Mouse (Mus musculus): ENCODE results near the gene Ncapg2. TPM values are rescaled to one million over a fixed set of nuclear protein-coding genes. Genes with fewer than 3 reads are reported as not detected.

Gene Ncapg2
- total and polyA plus RNA-seq, 2 experiments from 2014 or later = 3.2 to 6.2 TPM

DNA sequence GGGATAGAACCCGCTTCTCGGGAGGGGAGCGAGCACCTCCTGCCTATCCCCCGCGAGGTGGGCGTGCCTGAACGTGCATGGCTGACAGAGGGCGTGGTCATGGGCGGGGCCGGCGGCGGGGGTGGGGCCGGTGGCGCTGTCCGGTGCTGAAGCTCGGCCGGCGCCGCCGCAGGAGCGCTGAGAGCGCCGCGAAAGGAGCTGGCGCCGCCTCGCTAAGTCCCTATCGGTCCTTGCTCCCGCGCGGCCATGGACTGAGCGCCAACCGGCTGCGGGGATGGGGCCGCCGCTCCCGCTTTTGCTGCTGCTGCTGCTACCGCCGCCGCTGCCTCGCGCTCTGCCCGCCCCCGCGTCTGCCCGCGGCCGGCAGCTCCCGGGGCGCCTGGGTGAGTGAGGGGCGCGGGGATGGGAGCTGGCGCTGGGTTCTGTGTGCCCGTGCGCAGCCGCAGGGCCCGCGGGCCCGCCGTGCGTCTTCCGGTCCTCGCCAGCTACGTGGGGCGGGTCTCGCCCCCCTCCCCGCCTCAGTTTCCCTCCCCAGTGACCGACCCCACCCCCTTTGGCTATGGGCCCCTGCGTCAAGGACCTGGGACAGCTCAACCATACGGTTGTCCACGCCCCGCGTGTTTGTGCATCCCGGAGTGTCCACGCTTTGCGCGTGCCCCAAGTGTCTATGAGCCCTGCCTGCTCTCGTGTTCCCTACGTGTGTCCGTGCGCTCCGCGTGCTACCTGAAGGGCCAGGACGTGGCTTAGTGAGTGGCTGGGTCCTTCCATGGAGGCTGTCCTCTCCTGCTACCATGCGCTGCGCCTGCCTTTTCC, 80.6 kb downstream of the Ncapg2 start, which contains the start of gene Ptprn2:
Gene Ptprn2 (plus strand): TSS at position 130 of the 813 bp plus-strand sequence.
- Histone ChIP-seq H3K4me3 (ENCODE audit: low read depth, low read length) (peak within 1 kb of the TSS; percentile 67), H3K4me1 (ENCODE audit: insufficient read depth, low read length) (peaks cover 13% of the 10 kb centered on the region; the same call in 1 of the 2 replicates), H3K27me3 (ENCODE audit: insufficient read depth, low read length) (no peaks in the 10 kb centered on the region), H3K9me3 (ENCODE audit: low read length) (no peaks in the 10 kb centered on the region), H3K27ac (ENCODE audit: low read depth, low read length) (peak within 1 kb of the TSS; percentile 88), H3K36me3 (ENCODE audit: insufficient read depth, low read length) (no peaks in the 10 kb centered on the region), H3K9ac (replicated peaks; ENCODE audit: low read length, poor library complexity, severe bottlenecking) (peak within 1 kb of the TSS; percentile 87), H3K4me2 (ENCODE audit: low read depth, low read length, poor library complexity, severe bottlenecking) (peak within 1 kb of the TSS; percentile 77)
- peak; percentile 82 for DNase-seq (ENCODE audit: low spot score)
- peak; percentile 86 for ATAC-seq (ENCODE audit: low FRiP score)
- no peak; the same call in 1 of the 2 replicates for TF ChIP-seq CTCF (IDR thresholded peaks at IDR 0.05)
- WGBS = under 1% methylated on average over 73 of the region's 86 CpGs

- no peaks in the 10 kb centered on the region for H3K9me3 ChIP-seq (ENCODE audit: low read length)
- no peaks in the 10 kb centered on the region for H3K27me3 ChIP-seq (ENCODE audit: insufficient read depth, low read length)
- under 1% methylated on average over 10 of the region's 10 CpGs for WGBS
- peak overlapping the region; percentile 77 for H3K4me2 ChIP-seq (ENCODE audit: low read depth, low read length, poor library complexity, severe bottlenecking)
- no peak for TF ChIP-seq CTCF (IDR thresholded peaks at IDR 0.05)
- peak; percentile 35; the same call in 1 of the 2 replicates for ATAC-seq (ENCODE audit: low FRiP score)
- H3K4me3 ChIP-seq (ENCODE audit: low read depth, low read length) = peak overlapping the region; percentile 67
- H3K36me3 ChIP-seq (ENCODE audit: insufficient read depth, low read length) = no peaks in the 10 kb centered on the region
- peak overlapping the region; percentile 87 for H3K9ac ChIP-seq (replicated peaks; ENCODE audit: low read length, poor library complexity, severe bottlenecking)
- H3K27ac ChIP-seq (ENCODE audit: low read depth, low read length) = peak overlapping the region; percentile 88
- H3K4me1 ChIP-seq (ENCODE audit: insufficient read depth, low read length) = peaks cover 13% of the 10 kb centered on the region; the same call in 1 of the 2 replicates
- DNase-seq (ENCODE audit: low spot score) = no peak
These were observed 81.2 kb downstream of the Ncapg2 start for GRCm38 (mm10) chr12:116486404-116486730.

DNA sequence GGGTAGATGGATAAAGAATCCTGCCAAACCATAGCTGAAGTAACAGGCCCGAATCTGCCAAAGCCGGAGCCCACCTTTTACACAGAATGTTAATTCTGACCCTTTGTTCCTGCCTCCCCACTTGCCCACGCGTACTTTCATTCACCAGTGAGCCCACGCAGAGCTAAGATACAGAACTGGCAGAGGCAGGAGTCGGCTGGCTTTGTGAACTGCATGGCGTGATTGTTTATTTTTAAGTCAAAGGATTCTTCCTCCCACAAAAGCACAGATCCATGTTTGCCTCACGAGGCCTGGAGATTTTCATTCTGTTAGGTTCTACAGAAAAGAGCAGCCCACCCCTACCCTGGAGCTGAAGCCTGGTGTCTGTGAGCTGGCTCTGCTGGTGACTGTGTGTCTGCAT, 83.6 kb downstream of the Ncapg2 start:
- no peak for TF ChIP-seq CTCF (IDR thresholded peaks at IDR 0.05)
- no peaks in the 10 kb centered on the region for H3K27me3 ChIP-seq (ENCODE audit: insufficient read depth, low read length)
- DNase-seq (ENCODE audit: low spot score) (no peak), ATAC-seq (ENCODE audit: low FRiP score) (no peak)
- no peak overlapping the region for H3K27ac ChIP-seq (ENCODE audit: low read depth, low read length)
- no peak overlapping the region for H3K4me3 ChIP-seq (ENCODE audit: low read depth, low read length)
- no peak overlapping the region for H3K4me2 ChIP-seq (ENCODE audit: low read depth, low read length, poor library complexity, severe bottlenecking)
- 41% methylated on average over 8 of the region's 8 CpGs for WGBS
- H3K9ac ChIP-seq (replicated peaks; ENCODE audit: low read length, poor library complexity, severe bottlenecking) = no peak overlapping the region
- H3K4me1 ChIP-seq (ENCODE audit: insufficient read depth, low read length) = peaks cover 13% of the 10 kb centered on the region; the same call in 1 of the 2 replicates
- H3K36me3 ChIP-seq (ENCODE audit: insufficient read depth, low read length) = no peaks in the 10 kb centered on the region
- H3K9me3 ChIP-seq (ENCODE audit: low read length) = no peaks in the 10 kb centered on the region

DNA sequence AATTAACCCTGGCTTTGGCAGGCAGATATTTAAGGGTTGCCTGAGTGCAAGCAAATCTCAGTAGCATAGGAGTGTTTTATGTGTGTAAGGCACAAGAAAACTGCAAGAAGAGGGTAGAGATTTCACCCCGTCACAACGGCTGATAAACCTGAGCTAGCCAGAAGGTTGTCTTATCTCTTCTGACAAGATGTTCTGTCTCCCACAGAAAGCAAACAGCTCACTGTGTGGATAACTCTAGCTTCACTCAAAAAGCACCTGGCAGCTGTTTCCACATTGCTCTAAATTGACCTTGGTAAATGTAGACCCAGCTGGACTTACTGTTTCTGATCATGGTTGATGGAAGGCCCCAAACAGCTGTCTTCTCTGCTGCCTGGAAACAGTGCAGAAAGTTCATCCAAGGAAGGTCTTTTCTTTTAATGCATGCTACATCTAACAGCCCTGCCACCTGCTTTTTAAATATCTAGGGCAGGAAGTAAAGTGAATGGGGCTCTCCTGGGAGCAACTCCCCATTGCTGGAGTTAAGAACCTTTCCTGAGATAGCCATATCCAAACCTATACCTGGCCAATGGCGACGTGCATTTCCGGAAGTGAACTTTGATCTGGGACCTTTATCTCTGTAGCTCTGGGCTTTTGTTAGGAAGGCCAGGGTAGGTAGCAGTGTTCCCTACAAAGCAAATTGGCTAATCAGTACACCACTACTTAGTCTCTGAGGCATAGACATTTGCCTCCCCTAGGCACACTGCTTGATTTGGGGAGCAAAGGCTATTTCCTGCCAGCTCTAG, 85.6 kb downstream of the Ncapg2 start:
- DNase-seq (ENCODE audit: low spot score) = no peak
- Histone ChIP-seq H3K27ac (ENCODE audit: low read depth, low read length) (no peak overlapping the region), H3K4me2 (ENCODE audit: low read depth, low read length, poor library complexity, severe bottlenecking) (no peak overlapping the region), H3K36me3 (ENCODE audit: insufficient read depth, low read length) (no peaks in the 10 kb centered on the region), H3K27me3 (ENCODE audit: insufficient read depth, low read length) (no peaks in the 10 kb centered on the region), H3K4me3 (ENCODE audit: low read depth, low read length) (no peak overlapping the region), H3K9ac (replicated peaks; ENCODE audit: low read length, poor library complexity, severe bottlenecking) (no peak overlapping the region), H3K4me1 (ENCODE audit: insufficient read depth, low read length) (peaks cover 9% of the 10 kb centered on the region; the same call in 1 of the 2 replicates), H3K9me3 (ENCODE audit: low read length) (no peaks in the 10 kb centered on the region)
- ATAC-seq (ENCODE audit: low FRiP score) = no peak
- 84% methylated on average over 5 of the region's 5 CpGs for WGBS
- no peak for TF ChIP-seq CTCF (IDR thresholded peaks at IDR 0.05)

DNA sequence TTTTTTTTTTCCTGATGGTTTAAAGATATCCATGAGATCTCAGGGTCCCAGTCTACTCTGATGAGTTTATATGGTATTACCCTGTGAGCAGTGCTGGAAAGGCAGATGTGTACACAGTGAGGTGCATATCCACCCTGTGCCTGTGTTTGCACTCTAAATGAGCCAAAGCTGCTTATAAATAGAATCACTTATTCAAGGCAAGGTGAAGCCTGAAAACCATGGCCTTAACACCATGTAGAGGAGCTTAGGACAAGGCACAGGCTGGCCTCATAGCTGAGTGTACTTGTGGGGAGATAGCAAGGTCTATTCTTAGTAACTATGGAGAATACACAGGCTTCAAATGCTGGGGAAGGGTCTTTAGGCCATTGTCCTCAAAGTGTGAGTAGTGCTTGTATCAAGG, 93.5 kb downstream of the Ncapg2 start:
- no peak for DNase-seq (ENCODE audit: low spot score)
- no peak overlapping the region for H3K9ac ChIP-seq (replicated peaks; ENCODE audit: low read length, poor library complexity, severe bottlenecking)
- no peak for TF ChIP-seq CTCF (IDR thresholded peaks at IDR 0.05)

DNA sequence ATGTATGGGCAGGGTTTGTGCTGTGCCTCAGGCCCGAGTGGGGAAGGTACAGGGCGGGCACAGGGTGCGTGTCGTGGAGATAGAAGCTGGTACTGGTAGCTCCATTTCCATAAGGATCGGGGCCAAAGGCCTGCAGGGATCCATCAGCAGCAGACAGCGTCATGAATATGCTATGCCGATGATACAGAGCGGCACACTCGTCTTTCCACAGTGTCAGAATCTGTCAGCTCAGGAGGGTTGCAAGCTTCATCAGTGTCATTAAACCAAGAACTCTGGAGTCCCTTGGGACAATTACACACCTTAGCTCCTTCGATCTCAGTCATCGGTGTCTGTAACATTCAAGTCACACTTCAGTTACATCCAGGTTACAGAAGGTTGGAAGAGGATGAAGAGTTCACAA, 95.5 kb downstream of the Ncapg2 start:
- Histone ChIP-seq H3K9ac (replicated peaks; ENCODE audit: low read length, poor library complexity, severe bottlenecking) (no peak overlapping the region), H3K27ac (ENCODE audit: low read depth, low read length) (no peak overlapping the region), H3K36me3 (ENCODE audit: insufficient read depth, low read length) (no peaks in the 10 kb centered on the region), H3K4me2 (ENCODE audit: low read depth, low read length, poor library complexity, severe bottlenecking) (no peak overlapping the region), H3K27me3 (ENCODE audit: insufficient read depth, low read length) (no peaks in the 10 kb centered on the region), H3K4me1 (ENCODE audit: insufficient read depth, low read length) (no peaks in the 10 kb centered on the region), H3K4me3 (ENCODE audit: low read depth, low read length) (no peak overlapping the region), H3K9me3 (ENCODE audit: low read length) (no peaks in the 10 kb centered on the region)
- ATAC-seq (ENCODE audit: low FRiP score) = no peak
- no peak for DNase-seq (ENCODE audit: low spot score)
- no peak for TF ChIP-seq CTCF (IDR thresholded peaks at IDR 0.05)
- 72% methylated on average over 11 of the region's 11 CpGs for WGBS

More for the DNA sequence above, 93.5 kb downstream of the Ncapg2 start:
- Histone ChIP-seq H3K4me2 (ENCODE audit: low read depth, low read length, poor library complexity, severe bottlenecking) (no peak overlapping the region), H3K9me3 (ENCODE audit: low read length) (no peaks in the 10 kb centered on the region), H3K27ac (ENCODE audit: low read depth, low read length) (no peak overlapping the region), H3K4me3 (ENCODE audit: low read depth, low read length) (no peak overlapping the region), H3K27me3 (ENCODE audit: insufficient read depth, low read length) (no peaks in the 10 kb centered on the region), H3K36me3 (ENCODE audit: insufficient read depth, low read length) (no peaks in the 10 kb centered on the region), H3K4me1 (ENCODE audit: insufficient read depth, low read length) (no peaks in the 10 kb centered on the region)
- no peak for ATAC-seq (ENCODE audit: low FRiP score)
